Mouse (Mus musculus): Measurements from ENCODE around the gene Lman1l.

GRCm38 (mm10) chr9:57650130-57650785, 29.7 kb upstream of the Lman1l start:
- no peak for TF ChIP-seq CTCF (IDR thresholded peaks at IDR 0.05; ENCODE audit: low read depth)
- TF ChIP-seq EP300 (IDR thresholded peaks at IDR 0.05; ENCODE audit: low read depth) = no peak

All from liver, postnatal 0 days (tissue).